Mouse (Mus musculus): Measurements from ENCODE around the gene Alg14.

The Alg14 gene

DNA sequence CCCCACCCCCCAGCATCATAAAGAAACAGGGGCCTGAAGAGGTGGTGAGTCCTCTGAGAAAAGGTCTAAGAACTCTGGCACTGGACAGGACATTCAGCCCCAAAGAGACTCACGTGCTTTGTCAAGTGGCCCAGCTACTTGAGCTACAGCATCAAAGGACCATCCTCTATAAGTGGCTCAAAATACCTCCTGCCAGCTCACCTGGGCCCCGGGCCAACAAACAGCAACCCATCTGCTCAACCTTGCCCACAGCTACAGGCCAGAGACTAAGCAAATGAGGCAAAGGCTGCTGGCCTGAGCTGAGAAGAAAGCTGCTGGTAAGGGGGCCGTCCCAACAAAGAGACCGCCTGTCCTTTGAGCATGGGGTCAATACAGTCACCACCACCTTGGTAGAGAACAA, 14.0 kb upstream of the Alg14 start:
- no peak for DNase-seq (ENCODE audit: low spot score)

DNA sequence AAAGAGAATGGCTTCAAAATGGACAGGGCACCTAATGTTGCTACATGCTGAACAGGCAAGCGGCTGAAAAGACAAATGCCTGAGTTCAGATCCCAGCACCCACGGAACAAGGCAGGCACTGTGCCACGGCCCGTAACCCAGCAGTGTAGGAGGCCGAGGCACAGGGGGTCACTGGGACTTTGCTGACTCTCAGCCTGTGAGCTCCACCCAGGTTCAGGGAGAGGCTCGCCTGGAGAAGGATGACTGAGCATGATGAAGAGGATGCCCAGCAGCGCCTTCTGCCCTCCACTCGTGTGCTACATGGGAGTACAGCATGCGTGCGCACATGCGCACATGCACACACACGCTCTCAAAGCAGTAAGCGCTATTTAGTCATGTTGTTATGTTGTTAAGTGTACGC, 11.9 kb upstream of the Alg14 start:
- DNase-seq (ENCODE audit: low spot score), result no peak

DNA sequence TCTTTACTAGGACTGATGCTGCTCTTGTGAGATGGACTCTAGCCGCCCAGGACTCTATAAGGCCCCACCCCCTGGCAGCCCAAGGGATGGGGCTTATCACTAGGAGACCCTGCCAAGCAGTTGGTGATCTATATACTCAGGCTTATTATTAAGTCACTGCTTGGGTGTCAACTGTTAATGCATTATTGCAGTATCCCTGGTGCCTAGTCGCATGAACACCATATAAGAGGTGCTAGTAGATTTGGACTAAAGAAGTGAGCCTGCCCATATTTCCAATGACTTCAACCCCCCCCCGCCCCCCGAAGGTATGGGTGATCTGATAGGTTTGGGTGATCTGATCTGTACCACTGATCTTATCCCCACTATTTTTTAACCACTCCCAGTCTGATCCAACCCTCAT, 8.6 kb upstream of the Alg14 start, which contains the start of gene Tmem56:
Tmem56 (minus strand) TSS at position 101 of the 400 bp plus-strand sequence.
- no peak for DNase-seq (ENCODE audit: low spot score)

DNA sequence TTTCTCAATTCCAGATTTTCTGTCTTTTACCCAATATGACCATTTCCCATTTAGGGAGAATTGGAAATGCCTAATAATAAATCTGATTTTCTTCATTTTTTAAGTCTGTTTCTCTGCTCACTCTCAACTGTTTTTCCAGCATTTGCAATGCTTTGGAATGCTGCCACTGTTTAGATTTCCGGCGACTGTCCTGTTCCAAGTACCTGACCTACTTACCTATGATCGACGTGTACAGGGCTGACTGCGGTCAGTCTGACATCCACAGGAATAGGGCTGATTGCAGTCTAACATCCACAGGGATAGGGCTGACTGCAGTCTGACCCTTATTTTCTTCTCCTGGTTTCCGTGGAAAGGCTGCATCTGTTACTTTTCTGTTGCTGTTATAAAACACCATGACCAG, 6.4 kb upstream of the Alg14 start:
- no peak for DNase-seq (ENCODE audit: low spot score)

DNA sequence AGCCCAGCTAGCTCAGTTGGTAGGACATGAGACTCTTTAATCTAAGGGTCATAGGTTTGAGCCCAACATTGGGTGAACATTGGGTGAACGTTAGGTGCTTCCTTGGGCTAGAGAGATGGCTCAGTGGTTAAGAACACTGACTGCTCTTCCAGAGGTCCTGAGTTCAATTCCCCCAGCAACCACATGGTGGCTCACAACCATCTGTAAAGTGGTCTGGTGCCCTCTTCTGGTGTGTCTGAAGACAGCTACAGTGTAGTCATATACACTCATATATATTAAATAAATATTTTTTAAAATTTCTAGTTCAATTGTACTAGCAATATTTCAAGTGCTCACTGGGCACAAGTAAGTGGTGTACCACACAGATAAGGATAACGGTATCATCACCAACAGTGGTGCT, 4.4 kb upstream of the Alg14 start:
- DNase-seq (ENCODE audit: low spot score), result no peak

DNA sequence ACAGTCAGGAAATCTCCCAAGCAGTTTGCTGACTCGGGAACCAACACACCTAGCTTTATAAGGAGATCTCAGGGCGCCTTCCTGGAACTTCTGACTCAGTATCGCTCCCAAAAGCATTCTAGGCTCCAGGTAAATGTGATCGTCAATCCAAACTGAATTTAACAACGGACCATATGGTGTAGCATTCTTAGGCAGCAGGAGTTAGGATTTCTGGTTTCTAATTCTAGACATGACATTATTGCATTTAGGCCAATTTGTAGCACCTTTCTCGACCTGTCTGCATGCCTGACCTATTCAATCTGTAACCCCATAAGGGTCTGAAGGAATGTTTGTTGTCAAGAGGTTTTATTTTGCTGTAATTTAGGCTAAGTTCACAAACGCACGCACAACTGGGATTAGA, 892 bp upstream of the Alg14 start:
- no peak for DNase-seq (ENCODE audit: low spot score)

DNA sequence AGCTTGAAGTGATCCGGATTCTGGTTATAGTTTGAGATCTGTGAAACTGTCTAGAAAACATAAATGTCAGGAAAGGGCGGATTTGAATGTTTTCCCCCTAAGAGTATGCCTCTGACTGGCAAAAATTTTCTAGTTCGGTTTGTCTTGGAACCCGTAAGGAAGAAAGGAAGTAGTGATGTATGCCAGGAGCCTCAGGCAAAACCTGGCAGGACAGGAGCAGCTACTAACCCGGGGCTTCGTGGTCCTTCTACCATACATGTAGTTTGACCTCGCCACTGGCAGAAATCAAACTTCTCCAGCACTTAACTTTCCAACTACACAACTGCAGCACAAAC, 381 bp upstream of the Alg14 start:
- DNase-seq (ENCODE audit: low spot score), result no peak

DNA sequence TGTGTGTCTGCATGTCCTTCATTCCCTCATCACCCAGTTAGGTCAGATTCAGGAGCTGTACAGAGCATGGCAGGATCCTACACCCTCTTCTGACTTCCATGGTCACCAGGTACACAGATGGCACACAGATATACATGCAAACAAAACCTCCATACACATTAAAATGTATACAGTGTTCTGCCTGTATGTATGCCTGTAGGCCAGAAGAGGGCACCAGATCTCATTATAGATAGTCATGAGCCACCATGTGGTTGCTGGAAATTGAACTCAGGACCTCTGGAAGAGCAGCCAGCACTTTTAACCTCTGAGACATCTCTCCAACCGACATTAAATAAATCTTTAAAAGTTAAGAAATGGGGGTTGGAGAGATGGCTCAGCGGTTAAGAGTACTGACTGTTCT, 2.6 kb downstream of the Alg14 start:
- no peak for DNase-seq (ENCODE audit: low spot score)

DNA sequence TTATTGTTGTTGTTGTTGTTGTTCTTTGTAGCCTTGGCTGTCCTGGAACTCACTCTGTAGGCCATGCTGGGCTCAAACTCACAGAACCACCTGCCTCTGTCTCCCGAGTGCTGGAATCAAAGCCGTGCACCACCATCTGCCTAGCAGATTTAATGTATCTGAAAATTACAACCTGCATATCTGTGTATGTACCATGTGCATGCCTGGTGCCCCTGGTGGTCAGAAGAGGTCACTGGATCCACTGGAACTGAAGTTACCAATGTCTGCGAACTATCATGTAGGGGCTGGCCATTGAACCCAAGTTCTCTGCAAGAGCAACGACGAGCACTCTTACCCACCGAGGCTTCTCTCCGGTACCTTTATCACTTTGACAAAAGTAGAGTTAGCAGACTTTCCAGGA, 15.1 kb downstream of the Alg14 start:
- no peak for DNase-seq (ENCODE audit: low spot score)

DNA sequence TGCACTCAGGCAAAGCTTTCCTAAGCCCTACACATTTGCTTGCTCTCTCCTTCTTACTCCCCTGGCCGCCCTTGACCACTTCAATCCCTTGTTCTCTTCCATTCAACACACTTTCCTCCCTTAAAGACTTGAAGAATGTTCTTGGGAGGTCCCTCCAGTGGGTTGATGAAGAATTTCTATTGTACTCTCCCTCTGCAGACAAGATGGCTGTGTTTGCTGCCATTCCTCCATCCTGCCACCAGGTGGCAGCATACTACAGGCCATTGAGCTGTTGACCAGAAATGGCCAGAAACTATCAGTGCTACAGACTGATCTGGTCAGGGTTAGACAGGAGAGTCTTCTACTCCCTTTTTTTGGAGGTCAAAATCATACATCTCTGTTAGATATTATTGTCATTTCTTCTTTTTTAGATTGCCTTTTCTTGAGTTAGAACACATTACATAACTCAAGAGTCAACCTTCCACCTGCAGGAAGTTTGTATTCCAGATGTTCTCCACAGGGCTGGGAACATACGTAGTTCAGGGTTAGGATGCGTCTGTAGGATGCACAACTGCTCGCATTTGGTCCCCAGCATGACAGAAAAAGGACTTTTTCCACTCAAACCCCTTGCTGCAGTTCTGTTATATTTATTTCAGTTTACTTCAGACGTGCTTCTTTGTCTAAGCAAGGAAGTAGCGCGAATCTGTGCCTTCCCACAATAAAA, 16.1 kb downstream of the Alg14 start:
- DNase-seq (ENCODE audit: low spot score), result peak; percentile 79

DNA sequence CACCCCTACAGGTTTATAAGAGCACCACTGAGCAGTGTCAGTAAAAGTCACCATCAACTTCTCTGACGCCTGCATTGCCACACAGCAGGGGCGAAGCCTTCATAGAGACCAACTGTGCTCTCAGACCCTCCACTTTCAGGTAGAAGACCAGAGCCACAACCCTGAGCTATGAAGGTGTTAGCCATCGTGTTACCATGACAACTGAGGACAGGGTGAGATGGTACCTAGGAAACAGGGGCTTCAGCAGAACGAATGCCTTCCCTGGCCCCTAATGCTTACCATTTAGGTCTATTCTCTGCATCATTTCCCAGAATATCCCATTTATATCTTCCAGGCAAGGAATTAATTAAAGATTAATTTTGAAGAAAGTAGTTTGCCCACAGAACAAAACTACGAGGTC, 17.4 kb downstream of the Alg14 start:
- DNase-seq (ENCODE audit: low spot score), result no peak

DNA sequence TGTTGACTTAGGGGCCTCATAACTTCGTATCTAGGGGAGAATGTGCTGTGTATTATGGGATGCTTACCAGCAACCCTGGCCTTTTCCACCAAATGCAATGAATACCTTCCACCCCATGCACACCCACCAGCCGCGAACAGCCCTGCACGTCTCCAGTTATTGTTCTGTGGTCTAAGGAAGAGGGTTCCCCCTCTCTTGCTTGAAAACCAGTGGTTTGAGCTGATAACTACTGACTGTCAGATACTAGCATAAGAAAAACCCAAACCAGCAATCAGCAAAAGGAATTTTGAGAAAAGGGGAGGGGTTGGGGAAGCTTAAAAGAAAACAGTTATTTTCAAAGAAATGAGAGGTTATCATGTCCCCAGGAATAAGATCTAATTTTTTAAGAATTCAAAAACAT, 17.9 kb downstream of the Alg14 start:
- no peak for DNase-seq (ENCODE audit: low spot score)

DNA sequence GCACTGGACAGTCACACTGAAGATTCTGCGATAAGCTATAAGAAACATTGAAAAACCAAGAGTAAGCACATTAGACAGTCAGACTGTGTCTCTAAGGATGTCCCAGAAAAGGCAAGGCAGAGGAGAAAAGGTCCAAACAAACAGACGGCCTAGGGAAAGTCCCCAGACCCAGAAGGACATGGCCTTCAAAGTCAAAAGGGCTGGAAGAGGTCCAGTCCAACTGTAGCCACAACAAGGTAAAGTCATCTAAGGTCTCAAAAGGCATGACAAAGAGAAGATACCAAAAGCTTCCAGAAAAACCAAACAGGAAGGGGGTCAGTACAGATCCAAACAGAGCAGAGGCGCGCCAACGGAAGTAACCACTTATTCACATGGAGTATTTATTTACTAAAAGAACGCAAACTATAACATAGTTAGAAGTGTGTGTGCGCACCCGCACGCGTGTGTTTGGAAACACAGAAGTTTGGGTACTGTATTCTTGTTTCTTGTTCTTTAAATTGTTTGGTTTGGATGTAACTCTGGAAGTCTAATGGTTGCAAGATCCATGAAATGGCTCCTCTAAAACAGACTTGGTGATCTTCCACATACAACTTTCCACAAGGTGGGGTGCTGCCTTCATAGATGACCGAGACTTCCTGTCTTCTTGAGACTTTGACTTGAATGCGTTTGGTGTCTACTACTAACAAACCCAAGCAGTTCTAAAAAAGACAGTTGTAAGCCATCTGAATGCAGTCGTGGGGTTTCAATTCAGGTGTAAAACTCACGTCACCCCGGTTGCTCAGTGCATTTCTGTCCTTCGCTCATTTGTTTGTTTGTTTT, 18.5 kb downstream of the Alg14 start:
- DNase-seq (ENCODE audit: low spot score), result no peak

DNA sequence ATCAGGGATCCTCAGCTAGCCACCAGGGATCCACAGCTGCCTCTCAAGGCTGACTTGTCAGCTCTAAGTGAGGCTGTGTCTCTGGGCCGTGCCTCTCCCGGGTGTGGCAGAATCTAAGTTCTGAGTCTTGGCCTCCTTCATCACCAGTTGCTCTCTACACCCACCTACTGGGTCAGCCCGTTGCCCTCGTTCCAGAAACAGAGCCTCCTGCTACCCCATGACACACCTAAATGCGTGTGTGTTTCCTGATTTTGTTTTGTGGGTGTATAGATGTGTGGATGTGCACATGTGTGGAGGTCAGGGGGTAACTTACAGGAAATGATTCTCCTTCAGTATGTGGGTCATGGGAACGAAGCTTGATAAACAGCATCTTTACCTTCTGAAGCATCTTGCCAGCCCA, 20.9 kb downstream of the Alg14 start:
- no peak for DNase-seq (ENCODE audit: low spot score)

DNA sequence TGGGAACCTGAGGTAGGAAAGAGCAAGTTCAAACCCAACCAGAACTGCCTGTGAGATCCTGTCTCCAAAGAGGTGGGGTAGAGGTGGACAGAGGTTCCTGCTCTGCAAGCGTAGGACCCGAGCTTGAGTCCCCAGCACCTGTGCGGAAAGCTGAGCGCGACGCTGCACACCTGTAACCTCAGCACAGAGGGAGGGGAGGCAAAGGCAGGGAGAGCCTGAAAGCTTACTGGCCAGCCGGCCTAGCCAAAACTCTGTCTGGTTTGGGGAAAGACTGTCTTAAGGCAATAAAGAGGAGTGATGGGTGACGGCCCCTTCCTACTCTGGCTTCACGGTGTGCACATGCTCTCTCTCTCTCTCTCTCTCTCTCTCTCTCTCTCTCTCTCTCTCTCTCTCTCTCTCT, 21.4 kb downstream of the Alg14 start:
- DNase-seq (ENCODE audit: low spot score), result no peak

DNA sequence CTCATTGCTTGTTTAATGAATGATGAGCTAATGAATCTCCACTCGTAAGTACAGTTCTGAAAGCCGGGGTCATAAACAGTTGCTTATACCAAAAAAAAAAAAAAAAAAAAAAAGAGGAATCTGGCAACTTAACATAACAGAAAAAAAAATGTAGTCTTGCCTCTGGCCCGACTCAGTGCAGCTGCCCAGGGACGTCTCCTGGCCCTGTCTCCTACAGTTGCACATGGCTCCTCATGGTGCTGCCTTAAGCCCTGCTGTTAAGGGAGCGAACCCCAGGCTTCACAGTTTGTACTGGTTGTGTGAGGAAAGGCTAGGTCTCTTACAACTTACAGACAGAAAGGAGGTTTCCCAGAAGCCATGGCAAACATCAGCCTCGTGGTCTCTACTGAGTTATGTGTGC, 22.6 kb downstream of the Alg14 start:
- no peak for DNase-seq (ENCODE audit: low spot score)

DNA sequence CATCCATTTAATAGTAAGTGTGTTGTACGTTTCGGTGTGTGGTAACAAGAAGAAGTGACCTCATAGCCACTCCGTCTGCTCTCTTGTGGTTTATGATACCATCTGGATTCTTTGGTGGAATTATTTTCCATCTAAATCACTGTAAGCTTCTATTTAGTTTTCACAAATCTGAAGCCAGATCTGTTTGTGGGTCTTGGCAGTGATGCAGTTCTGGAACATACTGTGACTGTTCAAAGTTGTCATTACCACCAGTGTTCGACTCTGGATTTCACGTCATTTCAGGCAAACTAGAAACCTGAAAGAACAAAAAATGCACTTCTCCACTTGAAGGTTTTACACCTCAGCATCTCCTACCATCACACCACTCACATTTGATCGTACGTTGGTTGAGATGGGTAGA, 23.9 kb downstream of the Alg14 start:
- no peak for DNase-seq (ENCODE audit: low spot score)

DNA sequence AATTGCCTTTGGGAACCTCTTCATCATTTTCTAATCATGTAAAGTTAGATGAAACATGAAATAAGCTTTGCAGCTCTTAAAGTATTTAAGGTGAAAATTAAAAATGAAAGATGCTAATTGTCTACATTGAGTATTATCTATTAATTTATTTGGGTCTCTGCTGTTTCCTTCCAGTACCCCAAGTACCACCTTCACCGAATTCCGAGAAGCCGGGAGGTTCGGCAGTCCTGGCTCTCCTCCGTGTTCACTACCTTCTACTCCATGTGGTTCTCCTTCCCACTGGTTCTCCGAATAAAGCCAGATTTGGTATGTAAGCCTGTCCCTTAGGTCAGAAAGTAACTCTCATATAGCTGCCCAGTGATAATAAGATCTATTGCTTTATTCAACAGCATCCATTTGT, 28.3 kb downstream of the Alg14 start:
- DNase-seq (ENCODE audit: low spot score), result no peak

DNA sequence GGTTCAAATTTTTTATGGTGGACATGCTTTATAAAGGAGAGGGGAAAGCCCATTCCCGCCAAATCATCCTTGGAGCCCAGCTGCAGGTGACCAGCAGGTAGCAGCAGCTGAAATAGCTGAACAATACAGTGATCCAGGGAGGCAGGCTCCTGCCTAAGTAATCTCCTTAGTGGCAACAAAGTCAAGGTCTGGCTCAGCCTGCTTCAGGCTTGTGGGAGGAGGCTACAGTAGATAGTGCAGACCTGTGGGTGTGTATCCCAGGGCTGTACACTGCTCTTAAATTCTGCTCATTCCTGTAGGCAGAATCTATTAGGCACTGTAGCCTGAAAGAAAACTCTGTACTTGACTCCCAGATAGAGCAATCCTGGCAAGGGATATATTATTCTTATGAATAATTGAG, 29.3 kb downstream of the Alg14 start:
- DNase-seq (ENCODE audit: low spot score), result no peak

DNA sequence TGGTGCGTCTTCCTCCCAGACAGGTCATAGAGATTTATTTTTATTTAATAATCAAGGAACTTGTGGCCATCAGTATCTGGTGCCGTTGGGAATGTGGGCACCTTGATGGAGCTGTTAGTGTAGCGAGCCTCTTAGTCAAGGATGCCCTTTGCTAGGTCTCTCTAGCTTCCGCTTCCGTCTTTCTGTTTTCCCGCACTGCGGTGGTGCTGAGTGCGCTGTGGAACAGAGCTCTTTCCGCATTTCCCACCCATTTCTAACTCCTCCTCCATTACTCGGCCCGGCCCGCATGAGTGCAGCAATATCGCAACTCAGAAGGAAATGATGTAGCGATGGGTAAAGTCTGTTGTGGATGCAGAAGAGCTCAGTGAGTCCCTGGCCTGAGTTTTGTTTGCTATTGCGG, 31.8 kb downstream of the Alg14 start:
- no peak for DNase-seq (ENCODE audit: low spot score)

DNA sequence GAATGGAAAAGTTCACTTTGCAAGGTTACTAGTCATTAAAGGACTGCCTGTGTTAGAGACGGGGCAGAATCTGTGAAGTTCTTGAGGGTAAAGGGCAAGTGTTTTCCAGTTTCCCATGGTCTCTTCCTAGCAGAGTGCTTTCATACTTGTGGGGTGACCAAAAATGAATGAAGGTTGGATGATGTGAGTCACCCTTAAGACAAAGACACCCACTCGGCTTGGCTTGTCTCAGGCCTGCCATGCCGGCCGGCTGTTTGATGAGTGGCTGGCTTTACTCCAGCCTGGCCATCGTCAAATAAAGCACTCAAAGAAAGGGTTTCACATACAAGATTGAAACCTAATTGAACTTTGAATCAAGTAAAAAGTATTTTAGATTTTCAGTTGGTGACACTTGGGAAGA, 35.8 kb downstream of the Alg14 start:
- DNase-seq (ENCODE audit: low spot score), result no peak

DNA sequence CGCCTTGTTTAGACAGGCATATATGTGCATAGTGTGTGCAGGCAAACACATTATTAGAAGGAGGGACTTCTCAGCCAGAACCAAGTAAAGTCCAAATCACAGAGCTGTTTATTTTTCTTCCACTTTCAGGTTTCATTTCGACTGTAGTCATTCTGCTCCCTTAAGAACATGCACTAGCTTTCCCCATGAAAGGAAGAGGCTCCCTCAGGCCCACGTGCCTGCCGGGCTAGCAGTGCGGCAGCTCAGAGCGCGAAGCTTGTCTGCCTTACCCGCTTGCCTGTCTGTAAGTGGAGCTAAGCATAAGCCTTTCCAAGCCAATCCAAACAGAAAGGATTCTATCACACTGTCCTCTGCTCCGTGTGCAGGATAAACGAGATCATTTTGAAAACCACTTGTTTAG, 38.1 kb downstream of the Alg14 start:
- DNase-seq (ENCODE audit: low spot score), result no peak

DNA sequence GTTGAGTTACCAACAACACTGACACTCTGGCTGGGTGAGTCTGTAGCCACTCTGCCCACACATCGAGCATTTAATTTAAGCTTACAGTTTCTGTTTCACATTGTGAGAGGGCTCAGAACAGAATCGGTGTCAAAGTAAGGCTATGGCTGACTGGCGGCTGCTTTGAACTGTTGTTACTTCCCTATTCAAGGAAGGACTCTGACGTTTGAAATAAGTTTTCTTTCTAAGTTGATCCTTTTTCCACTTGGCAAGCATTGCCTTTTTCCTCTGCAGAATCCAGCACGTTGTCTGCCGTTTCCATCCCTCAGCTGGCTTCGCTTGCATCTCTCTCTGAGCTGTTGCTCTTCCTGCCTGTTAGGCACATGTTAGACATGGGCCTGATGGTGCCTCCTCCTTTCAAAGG, 38.7 kb downstream of the Alg14 start:
- no peak for DNase-seq (ENCODE audit: low spot score)

Measured in layer of hippocampus, adult 11-12 months (tissue).